Mouse (Mus musculus) megakaryocyte, adult 5-6 weeks (primary cell): ENCODE measurements at regions not wholly inside any gene's neighbourhood (a gene's known extent, or its start where the extent isn't known, plus 50 kb on each side); places are given as distances from the start of the nearest gene placed in this dataset.

ENCODE experiments used
- ATAC-seq: 2 replicates; pipeline ENCODE4 v1.8.0; 2016; ENCODE audit warnings: mild to moderate bottlenecking, inconsistent platforms; ENCODE audit not compliant: poor library complexity, severe bottlenecking

DNA sequence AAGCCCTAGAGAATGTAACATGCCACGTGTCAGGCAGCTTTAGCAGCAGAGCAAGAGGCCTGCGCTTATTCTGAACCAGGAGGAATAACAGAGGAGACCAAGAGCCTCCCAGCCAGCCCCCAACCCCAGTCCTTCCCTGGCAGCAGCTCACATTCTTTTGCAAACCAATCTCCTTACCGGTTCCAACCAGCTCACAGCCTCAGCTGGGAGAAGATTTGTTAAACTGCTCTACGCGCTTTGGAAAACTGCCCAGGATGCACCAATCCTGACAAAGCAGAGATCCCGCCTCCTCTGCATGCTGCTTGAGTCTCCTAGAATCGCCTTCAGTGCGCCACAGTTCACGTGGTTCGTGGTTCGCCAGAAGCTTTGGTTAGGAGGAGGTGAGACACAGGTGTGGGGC lies 51.8 kb downstream of the Gm9376 start:
- ATAC-seq, result no peak

DNA sequence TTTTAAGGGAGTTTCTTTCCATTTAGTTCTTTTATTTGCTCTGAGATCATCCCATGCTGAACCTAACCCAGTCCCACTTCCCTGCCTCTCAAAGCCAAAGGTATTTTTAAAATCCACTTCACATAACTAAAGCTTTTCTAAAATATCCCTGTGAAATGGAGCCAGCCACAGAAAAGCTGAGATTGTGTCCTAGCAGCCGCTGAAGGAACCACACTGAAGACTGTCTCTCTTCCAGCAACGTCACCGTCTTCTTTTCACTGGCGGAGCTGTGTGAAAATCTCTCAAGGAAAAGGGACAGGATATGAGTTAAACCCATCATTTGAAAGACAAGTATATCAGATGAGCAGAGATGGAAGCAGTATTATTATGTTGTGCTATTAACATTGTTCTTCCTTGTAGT lies 53.3 kb downstream of the Gm9376 start:
- ATAC-seq, result no peak

DNA sequence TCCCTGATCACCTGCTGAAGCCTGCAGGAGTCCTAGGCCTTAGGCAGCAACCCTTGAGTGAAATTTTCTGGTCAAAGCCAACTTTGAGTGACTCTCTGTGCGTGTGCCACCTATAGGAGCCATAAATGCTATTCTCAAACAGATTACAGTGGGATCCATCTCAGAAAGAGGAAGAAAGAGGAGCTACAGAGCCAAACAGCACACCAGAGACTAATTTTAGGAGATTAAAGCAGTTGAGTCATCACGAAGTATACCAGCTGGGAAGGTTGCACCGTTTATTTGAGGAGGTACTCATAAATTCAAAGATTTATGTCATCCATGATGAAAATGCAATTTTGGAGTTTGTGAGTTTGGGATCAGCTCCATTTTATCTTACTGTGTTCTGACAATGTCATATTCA lies 54.3 kb downstream of the Gm9376 start:
- ATAC-seq, result no peak

DNA sequence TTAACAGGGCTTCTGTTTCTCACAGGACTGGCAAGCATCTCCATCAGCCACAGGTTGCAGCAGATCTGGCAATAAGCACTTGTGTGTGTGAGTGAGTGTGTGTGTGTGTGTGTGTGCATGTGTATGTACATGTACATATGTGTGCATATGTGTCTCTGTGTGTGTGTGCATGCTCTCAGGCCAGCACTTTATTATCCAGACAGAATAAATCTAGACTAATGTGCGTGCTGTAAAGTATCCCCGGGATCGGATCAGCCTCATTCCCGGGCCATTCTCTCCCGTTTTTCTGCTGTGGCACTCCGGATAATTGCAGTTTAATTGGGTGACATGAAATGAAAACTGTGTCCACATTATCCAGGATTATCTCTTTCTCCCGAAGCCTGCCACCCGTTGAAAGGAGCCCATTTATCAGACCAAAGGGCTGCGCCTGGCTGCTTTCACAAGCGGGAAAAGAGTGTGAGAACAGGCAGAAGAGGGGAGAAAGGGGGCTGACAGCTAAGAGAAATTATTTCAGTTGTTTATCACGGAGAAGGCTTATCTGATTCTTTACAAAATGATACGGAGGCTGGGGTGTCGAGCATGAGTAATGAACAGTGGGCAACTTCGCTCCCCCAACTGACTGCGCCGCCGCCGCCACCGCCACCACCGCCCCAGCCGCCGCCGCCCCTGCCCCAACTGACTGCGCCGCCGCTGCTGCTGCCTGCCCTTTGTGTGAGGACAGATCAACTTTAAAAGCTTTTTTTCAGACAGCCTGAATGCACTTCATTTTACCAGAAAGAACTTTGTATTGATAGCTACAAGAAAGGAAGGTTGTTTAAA lies 55.5 kb downstream of the Gm9376 start:
- no peak for ATAC-seq

DNA sequence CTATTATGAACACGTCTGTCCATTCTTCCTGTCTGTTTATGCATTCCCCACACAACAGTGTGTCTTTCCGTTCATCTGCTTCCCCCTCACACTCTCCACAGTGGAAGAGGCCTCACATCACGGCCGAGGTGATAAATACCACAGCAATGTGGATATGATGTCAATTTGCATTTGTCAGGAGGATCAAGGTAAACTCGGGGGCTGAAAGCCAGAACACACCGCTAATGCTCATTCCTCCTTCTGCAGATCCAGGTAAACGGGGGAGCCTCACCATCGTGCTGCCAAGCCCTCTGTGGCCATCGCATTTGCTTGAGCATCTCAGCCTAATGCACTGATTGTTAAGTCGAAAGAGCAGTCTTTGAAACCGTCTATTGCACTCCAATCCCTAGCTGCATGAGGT lies 56.1 kb downstream of the Gm9376 start:
- ATAC-seq, result no peak

DNA sequence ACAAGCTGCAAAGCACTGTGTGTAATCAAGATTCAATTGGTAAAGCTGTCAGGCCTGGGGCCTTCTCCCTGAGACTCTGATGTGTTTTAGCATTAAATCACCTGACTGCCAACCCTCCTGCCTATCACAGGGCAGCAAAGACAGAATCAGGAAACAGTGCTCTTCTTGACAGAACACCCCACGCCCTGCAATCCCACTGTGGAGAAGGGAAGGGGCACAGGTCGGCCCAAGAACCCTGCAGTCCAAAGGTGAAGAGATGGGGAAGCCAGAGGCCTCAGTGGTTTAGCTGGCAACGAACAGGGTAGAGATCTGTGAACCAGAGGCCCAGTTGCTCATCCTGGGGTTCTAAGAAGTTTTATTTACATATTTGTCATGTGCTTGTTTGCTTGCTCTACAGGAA lies 71.3 kb downstream of the Gm9376 start:
- no peak for ATAC-seq

DNA sequence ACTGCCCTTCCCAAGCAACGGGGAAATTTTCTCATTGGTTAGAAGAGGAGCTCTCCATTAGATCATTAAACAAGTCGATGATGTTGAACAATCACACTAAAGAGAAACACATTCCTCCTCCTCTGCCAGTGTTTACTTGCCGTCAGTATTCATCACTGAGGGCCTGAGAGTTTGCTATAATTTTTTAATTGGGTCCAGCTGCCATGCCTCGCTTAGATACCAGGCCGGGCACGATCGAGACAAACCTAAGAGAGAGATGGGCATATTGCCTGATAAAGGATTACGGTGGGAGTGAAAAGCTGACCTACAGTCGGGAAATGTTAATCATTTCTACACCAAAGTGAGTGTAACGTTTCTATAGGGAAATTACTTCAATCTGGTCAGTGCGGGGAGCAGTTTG lies 96.2 kb downstream of the Gm9376 start:
- no peak for ATAC-seq

DNA sequence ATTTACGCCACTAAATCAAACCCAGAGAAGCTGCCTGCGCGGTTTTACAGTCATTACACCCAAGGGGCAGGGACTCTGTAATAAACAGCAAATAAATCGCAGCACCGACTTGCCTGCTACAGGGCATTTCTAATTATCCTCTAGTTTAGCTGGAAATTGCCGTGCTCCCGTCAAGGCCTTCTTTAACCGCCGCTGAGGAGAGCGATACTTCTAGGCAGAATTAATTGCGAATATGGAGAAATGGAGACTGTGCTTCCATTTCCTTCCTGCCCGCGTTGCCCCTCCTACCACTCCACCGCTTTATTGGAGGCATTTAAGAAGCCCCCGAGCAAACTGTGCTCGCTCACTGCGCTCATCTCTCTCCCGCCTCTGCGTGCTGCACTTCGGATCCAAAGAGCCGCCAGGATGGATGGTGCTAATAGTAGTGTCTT lies 96.6 kb downstream of the Gm9376 start:
- ATAC-seq, result no peak

DNA sequence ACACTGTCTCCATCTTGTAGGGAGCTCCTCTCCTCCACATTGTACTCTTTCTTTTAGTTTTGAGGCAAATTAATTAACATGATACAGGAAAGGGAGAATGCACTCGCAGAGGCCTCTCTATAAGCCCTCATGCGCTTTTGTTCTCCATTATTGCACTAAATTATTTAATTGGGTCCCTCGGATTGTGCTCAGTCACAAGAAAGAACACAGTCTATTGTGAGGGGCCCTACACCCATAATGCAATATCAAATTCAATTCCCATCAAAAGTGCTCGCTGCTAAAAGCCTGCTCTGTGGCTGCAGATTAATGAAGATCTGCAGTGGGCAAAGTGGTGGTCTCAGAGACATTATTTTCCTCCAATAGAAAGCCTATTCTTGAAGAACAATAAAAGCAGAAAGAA lies 99.8 kb downstream of the Gm9376 start:
- no peak for ATAC-seq

DNA sequence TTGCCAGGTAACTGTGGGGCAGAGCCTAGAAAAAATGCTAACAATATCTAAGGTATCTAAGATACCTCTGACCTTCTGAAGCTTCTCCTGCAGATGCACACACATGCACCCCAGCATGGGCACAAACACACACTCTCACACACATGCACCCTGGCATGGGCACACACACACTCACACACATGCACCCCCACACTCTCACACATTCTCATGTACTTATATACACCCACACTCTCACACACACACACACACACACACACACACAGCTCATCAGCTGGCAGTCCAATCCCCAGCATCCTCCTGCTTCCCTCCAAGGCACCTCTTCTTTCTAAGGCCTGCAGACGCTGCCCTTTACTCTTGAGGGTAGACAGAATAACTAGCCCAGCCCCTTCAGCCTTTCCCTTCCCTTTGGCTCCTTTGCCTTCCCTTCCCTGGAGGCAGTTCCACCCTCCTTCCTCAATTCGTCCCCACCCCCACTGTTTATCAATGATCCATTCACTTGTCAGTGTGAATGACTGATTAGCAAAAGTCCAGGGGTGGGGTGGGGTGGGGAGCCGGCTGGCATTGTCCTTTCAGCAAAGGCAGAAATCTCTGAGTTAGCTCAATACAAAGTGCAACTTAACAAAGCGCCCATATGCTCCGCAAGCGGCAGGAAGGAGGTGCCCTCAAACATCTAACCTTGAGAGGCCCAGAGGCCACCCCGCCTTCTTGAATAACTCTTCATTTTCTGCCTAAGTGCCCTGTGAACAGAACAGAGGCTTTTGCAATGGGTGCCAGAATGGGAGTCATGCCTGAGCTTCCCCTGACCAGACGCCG lies 102.1 kb downstream of the Gm9376 start:
- ATAC-seq, result no peak

DNA sequence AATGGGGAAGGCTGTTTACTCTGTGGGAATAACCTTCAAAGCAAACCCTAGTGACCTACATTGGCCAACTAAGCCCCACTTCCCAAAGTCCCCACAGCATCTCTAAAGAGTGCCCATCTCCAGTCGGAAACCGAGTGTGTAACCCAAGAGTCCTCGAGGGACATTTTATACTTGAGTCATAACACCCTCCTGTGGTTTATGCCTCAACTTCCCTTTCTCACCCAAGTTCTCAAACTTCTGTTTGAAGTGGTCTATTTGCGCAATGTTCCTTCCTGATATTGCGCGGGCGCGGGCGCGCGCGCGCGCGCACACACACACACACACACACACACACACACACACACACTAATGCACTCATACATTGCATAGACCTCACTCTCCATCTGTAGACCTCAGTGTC lies 104.6 kb downstream of the Gm9376 start:
- peak; percentile 88 for ATAC-seq

DNA sequence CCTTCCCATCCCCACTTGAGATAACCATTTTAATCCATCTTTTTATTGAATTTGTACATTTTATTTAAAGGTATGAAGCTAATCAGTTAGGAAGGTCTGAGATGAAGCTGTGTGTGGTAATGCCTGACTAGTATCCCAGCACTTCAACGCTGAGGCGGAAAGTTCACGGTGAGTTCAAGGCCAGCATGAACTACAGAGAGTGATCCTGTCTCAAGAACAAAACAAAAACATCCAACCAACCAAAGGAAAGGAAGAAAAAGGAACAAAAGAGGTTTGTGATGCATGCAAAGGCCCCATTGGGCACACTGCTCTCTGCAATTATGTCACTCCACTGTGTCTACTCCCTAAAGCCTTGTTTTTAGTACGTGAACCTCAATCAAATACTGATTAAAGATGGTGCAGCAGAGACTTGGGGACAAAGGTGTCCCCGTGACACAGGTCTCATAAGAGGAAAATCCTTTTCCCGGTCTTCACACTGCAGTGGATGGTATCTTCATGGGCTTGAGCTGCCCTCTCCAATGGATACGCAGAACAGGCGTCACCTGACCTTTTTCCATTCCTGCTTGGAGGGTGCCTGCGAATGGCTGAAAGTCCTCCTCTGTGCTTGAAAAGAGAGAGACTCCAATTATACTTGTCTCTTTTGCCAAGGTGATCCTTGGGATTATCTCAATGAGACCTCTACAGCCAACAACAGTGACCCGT lies 108.2 kb downstream of the Gm9376 start:
- ATAC-seq, result no peak

DNA sequence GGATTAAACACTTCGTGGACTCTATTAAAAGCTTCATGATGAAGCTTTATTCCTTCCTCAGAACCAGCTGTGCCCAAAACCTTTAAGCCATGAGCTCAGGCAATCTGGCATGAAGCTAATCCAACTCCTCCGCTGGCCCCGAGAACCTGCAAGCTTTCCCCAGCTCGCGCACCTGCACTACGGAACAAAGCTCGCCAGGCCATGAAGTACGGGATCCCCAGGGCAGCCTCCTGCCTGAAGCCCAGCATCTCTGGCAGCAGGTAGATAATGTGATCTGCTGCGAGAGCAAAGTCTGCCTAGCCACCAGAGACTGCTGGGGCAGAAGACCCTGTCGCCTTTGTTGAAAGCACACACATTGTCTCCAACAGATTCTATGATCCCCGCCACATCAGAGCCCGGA lies 108.9 kb downstream of the Gm9376 start:
- ATAC-seq, result no peak

DNA sequence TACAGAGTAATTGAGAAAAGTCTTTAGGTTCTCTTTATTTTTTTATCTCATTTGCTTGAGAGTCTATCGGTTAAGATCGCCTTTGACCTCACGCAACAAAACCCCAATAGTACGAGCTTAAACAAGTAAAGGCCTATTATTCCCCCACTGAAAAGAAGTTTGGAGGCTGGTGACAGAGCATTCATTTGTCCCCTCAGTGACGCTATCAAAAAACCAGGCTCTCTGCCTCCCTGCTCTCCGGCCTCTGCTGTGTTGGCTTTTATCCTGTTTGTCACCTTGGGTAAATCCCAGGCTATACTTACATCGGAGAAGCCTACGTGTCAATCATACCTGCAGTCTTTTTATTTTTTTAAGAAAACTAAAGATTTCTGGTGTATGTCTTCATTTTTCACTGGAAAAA lies 112.9 kb downstream of the Gm9376 start:
- ATAC-seq, result no peak

DNA sequence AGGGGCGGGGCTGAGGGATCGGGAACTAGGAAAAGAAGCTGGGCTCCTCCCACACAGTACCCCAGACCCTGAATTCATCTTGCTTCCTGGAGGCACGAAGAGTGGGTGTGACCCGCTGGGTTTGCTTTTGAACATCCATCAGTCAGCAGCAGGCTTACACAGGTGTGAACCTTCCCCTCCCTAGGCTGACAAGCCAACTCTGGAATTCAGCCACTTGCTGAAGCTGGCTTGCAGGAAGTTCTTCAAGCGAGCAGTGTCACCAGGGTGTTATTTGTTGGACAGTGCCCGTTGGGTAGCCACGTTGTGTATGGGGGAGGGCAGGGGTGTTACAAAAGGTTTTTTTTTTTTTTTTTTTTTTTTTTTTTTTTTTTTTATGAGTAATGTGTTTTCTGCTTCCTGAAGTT lies 118.8 kb downstream of the Gm9376 start:
- 0 out of 2 replicates have a peak, but pooled peaks have one; percentile 18 for ATAC-seq

DNA sequence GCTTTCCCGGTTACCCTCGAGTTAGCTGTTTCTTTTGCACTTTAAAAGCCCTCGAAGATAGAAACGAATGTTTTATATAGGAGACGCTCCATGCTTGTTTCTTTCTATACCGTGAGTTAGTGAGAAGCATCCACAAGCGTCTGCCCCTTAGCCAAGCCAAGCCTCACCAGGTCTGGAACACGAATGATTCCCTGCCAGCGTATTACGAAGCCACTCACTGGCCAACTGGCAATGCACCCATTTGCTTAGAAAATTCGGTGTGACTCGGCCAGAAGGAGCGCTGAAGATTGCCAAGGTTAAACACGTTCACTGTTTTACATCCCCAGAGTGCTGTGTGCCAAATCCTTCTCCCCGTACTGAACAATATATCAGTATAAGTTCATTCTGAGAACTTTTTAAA lies 121.3 kb downstream of the Gm9376 start:
- ATAC-seq, result no peak

DNA sequence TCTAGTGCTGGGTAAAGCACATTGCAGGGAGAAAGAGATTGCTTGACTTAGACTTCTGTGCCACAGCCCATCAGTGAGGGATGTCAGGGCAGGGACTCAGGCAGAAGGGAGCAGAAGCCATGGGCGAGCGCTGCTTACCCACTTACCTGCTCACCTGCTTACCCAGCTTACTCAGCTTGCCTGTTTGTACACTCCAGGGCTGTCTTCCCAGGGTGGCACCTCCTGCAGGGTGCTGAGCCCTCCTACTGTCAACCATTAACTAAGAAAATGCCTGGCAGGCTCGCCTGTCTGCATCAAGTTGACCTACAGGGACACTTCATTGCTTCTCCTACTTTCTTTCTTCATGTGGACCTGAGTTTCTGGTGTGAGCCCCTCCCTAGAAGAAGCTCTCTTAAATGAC lies 124.0 kb downstream of the Gm9376 start:
- no peak for ATAC-seq

DNA sequence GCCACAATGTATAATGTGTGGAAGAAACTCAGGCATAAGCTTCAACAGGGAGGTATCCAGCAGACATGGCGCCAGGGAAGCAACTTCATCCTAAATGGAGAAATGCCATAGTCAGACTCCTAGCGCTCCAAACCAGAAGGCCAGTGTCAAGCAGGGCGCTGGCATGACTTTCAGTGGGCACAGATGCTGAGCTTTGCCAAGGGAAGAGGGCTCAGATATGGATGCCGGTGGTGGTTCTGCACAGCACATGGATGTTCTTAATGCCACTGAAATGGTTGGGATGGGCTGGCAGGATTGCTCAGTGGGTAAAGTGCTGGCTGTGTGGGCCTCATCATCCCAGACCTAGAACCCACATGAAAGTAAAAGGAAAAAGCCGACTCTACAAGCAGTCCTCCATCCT lies 124.8 kb downstream of the Gm9376 start:
- no peak for ATAC-seq

DNA sequence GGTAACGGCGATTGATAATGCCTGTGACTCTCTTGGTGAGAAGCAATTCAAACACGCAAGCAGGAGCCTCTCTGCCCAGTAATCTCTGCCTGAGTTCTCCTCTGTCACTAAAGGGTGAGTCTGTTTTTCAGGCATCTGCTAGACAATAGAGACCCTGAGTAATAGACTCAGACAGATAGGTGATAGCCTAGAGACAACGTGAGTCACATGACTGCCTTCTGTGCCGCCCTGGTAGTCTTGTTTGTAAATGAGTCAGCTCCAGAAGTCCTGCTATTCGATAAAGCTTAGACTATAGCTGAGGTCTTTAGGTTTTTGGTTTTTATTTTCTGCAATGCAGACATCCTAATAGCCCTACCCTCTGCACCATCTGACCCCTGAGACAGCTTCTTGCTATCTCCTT lies 126.9 kb downstream of the Gm9376 start:
- no peak for ATAC-seq

DNA sequence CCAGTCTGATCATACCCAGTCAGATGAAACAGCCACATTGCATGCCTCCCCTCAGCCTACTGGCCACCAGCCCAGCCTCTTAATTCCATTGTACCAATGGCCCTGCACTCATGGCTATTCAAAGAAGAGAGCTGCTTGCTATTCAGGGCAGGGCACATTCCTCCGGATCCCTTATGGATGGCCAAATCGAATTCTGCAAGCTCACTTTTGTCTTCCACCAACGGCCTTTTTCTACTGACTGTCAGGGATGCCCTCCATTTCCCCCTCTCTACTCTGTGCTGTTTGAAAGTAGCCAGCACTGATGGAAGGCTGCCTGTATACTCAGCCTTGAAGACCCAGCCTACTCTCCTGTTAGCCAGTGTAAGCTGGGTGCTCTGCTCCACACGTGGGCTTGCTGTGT lies 147.5 kb downstream of the Gm9376 start:
- ATAC-seq, result no peak

DNA sequence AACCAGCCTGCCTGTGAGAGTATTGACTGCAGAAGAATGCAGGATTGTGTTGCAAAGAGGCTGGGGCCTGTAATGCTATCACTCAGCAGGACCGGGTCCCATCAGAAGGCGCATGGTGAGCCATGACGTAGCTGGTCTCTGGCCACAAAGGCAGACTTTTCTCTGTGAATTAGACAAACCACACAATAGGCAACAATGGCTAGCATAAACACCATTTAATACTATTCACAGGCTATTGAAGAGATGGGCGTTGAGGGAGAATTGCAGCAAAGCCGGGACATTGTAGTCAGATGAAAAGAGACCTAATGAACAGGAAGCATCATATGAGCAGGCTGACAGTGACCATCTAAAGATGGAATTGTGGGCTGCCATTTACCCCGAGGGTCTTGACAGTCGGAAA lies 149.4 kb downstream of the Gm9376 start:
- ATAC-seq, result no peak
